Mouse (Mus musculus): ENCODE measurements around the gene Gm4498.
"Not testable (repeated sequence)": the region's sequence is repeated elsewhere in the genome, so short reads cannot be mapped to it uniquely, and the experiment has no call there.

Gm4498 gene

DNA sequence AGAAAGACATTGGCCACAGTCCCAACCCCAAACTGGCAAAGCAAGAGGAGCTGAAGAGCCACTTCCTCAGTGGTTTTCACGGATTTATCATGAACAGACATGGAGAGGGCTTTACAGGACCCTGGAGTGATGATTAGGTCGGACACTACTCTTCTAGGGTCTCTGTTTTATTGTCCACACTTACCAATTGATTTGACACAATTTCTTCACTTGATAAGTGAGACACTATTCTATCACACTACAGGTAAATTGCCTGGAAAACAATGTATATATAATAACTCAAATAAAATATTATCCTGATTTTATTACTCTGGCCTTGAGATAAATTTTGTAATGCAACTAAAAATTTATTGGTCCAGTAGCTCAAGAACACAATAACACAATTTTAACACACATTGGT lies at the start of gene Gm4498:
Gm4498 (minus strand) TSS at position 101 of the 400 bp plus-strand sequence.
- H3K27me3 ChIP-seq (ENCODE audit: control insufficient read depth, insufficient read depth, low read length, poor library complexity, severe bottlenecking); H3K36me3 ChIP-seq (ENCODE audit: control insufficient read depth, insufficient read depth, low read length, poor library complexity, severe bottlenecking); DNase-seq (ENCODE audit: low read depth, low spot score): not testable (repeated sequence)

DNA sequence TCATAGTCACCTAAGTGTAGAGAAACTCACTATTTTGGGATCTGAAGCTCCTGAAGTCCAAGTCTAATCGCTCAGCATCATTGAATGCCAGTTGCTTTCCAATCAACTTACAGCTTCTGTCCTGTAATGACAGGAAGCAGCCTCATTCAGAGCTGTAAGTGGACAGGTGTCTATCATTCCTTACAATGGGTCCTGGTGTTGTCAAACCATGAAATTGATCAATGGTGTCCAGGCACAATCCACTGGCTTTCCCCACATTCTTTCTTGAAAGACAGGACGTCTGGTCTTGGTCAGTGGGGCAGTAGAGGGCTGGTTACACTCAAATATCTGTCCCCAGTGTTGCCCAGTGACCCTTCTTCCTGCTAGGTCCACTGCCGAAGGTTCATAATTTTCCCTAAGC lies 29.1 kb upstream of the Gm4498 start, which contains the start of gene Gm5890:
Gm5890 (minus strand) TSS at position 101 of the 400 bp plus-strand sequence.
- not testable (repeated sequence) for H3K36me3 ChIP-seq (ENCODE audit: control insufficient read depth, insufficient read depth, low read length, poor library complexity, severe bottlenecking); H3K27me3 ChIP-seq (ENCODE audit: control insufficient read depth, insufficient read depth, low read length, poor library complexity, severe bottlenecking); DNase-seq (ENCODE audit: low read depth, low spot score)

DNA sequence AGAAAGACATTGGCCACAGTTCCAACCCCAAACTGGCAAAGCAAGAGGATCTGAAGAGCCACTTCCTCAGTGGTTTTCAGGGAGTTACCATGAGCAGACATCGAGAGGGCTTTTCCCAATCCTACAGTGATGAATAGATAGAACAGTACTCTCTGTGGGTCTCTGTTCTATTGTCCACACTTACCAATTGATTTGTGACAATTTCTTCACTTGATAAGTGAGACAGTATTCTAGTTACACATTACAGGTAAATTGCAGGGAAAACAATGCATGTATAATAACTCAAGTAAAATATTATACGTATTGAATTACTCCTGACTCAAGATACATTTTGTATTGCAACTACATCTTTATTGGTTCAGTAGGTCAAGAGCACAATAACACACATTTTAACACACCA lies 28.1 kb downstream of the Gm4498 start, which contains the start of gene Gm6164:
Gm6164 (minus strand) TSS at position 101 of the 400 bp plus-strand sequence.
- not testable (repeated sequence) for DNase-seq (ENCODE audit: low read depth, low spot score); H3K27me3 ChIP-seq (ENCODE audit: control insufficient read depth, insufficient read depth, low read length, poor library complexity, severe bottlenecking); H3K36me3 ChIP-seq (ENCODE audit: control insufficient read depth, insufficient read depth, low read length, poor library complexity, severe bottlenecking)

DNA sequence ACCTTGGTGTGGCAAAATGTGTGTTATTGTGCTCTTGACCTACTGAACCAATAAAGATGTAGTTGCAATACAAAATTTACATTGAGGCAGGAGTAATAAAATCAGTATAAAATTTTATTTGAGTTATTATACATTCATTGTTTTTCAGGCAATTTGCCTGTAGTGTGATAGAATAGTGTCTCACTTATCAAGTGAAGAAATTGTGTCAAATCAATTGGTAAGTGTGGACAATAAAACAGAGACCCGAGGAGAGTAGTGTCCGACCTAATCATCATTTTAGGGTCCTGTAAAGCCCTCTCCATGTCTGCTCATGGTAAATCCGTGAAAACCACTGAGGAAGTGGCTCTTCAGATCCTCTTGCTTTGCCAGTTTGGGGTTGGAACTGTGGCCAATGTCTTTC lies 40.2 kb downstream of the Gm4498 start, which contains the start of gene Vmn1r95:
Vmn1r95 (plus strand) TSS at position 301 of the 400 bp plus-strand sequence.
- H3K36me3 ChIP-seq (ENCODE audit: control insufficient read depth, insufficient read depth, low read length, poor library complexity, severe bottlenecking); DNase-seq (ENCODE audit: low read depth, low spot score); H3K27me3 ChIP-seq (ENCODE audit: control insufficient read depth, insufficient read depth, low read length, poor library complexity, severe bottlenecking): not testable (repeated sequence)

All from splenic B cell, adult 2 months (primary cell).